Mouse (Mus musculus): ENCODE measurements around the gene Ptprcap. TPM values are rescaled to one million over a fixed set of nuclear protein-coding genes. Genes with fewer than 3 reads are reported as not detected.
"Not testable (repeated sequence)": the region's sequence is repeated elsewhere in the genome, so short reads cannot be mapped to it uniquely, and the experiment has no call there.

Ptprcap gene
- polyA plus RNA-seq, 1 experiment from 2014 or later = 0.68 TPM

- Histone ChIP-seq H3K9ac (no peak overlapping the region), H3K36me3 (replicated peaks; ENCODE audit: control insufficient read depth, insufficient read depth) (peaks cover 73% of the 10 kb centered on the region), H3K9me3 (ENCODE audit: control insufficient read depth, low read length) (no peaks in the 10 kb centered on the region), H3K27me3 (ENCODE audit: control insufficient read depth, insufficient read depth, low read length) (no peaks in the 10 kb centered on the region), H3K4me1 (replicated peaks; ENCODE audit: control insufficient read depth, insufficient read depth, low read length) (0 out of 2 replicates have a peak, but pooled peaks cover under 1% of the 10 kb centered on the region), H3K4me3 (replicated peaks; ENCODE audit: low read length) (no peak overlapping the region), H3K4me2 (replicated peaks) (no peak overlapping the region), H3K27ac (no peak overlapping the region)
- ATAC-seq (ENCODE audit: low FRiP score) = no peak
- WGBS = 97% methylated on average over 10 of the region's 10 CpGs
- no peak for DNase-seq (ENCODE audit: low spot score)
Measured at GRCm38 (mm10) chr19:4115144-4115543, 38.3 kb upstream of the Ptprcap start.

- Histone ChIP-seq H3K9me3 (ENCODE audit: control insufficient read depth, low read length) (no peaks in the 10 kb centered on the region), H3K4me1 (replicated peaks; ENCODE audit: control insufficient read depth, insufficient read depth, low read length) (peaks cover 8% of the 10 kb centered on the region), H3K27me3 (ENCODE audit: control insufficient read depth, insufficient read depth, low read length) (no peaks in the 10 kb centered on the region), H3K36me3 (replicated peaks; ENCODE audit: control insufficient read depth, insufficient read depth) (peaks cover 70% of the 10 kb centered on the region), H3K27ac (no peak overlapping the region), H3K4me3 (replicated peaks; ENCODE audit: low read length) (no peak overlapping the region), H3K4me2 (replicated peaks) (no peak overlapping the region), H3K9ac (no peak overlapping the region)
- DNase-seq (ENCODE audit: low spot score) (no peak), ATAC-seq (ENCODE audit: low FRiP score) (no peak)
- 85% methylated on average over 11 of the region's 11 CpGs for WGBS
Measured at GRCm38 (mm10) chr19:4115816-4116215, 37.6 kb upstream of the Ptprcap start.

GRCm38 (mm10) chr19:4117006-4117405 lies 36.4 kb upstream of the Ptprcap start:
- H3K4me1 ChIP-seq (replicated peaks; ENCODE audit: control insufficient read depth, insufficient read depth, low read length) = peaks cover 9% of the 10 kb centered on the region

GRCm38 (mm10) chr19:4118350-4118749 lies 35.1 kb upstream of the Ptprcap start:
- Histone ChIP-seq H3K27me3 (ENCODE audit: control insufficient read depth, insufficient read depth, low read length) (no peaks in the 10 kb centered on the region), H3K27ac (no peak overlapping the region), H3K4me3 (replicated peaks; ENCODE audit: low read length) (no peak overlapping the region), H3K9me3 (ENCODE audit: control insufficient read depth, low read length) (no peaks in the 10 kb centered on the region), H3K9ac (no peak overlapping the region), H3K36me3 (replicated peaks; ENCODE audit: control insufficient read depth, insufficient read depth) (peaks cover 45% of the 10 kb centered on the region), H3K4me2 (replicated peaks) (no peak overlapping the region), H3K4me1 (replicated peaks; ENCODE audit: control insufficient read depth, insufficient read depth, low read length) (peaks cover 9% of the 10 kb centered on the region)
- ATAC-seq (ENCODE audit: low FRiP score) (no peak), DNase-seq (ENCODE audit: low spot score) (no peak)
- WGBS = 94% methylated on average over 2 of the region's 2 CpGs

More at GRCm38 (mm10) chr19:4117006-4117405, 36.4 kb upstream of the Ptprcap start:
- WGBS = 97% methylated on average over 7 of the region's 7 CpGs
- Histone ChIP-seq H3K9ac (no peak overlapping the region), H3K4me3 (replicated peaks; ENCODE audit: low read length) (no peak overlapping the region), H3K27me3 (ENCODE audit: control insufficient read depth, insufficient read depth, low read length) (no peaks in the 10 kb centered on the region), H3K9me3 (ENCODE audit: control insufficient read depth, low read length) (no peaks in the 10 kb centered on the region), H3K36me3 (replicated peaks; ENCODE audit: control insufficient read depth, insufficient read depth) (peaks cover 59% of the 10 kb centered on the region), H3K4me2 (replicated peaks) (no peak overlapping the region), H3K27ac (no peak overlapping the region)
- ATAC-seq (ENCODE audit: low FRiP score) (no peak), DNase-seq (ENCODE audit: low spot score) (no peak)

- Histone ChIP-seq H3K36me3 (replicated peaks; ENCODE audit: control insufficient read depth, insufficient read depth) (peaks cover 30% of the 10 kb centered on the region), H3K4me3 (replicated peaks; ENCODE audit: low read length) (no peak overlapping the region), H3K27me3 (ENCODE audit: control insufficient read depth, insufficient read depth, low read length) (no peaks in the 10 kb centered on the region), H3K27ac (no peak overlapping the region), H3K4me1 (replicated peaks; ENCODE audit: control insufficient read depth, insufficient read depth, low read length) (peaks cover 9% of the 10 kb centered on the region), H3K9ac (no peak overlapping the region), H3K4me2 (replicated peaks) (no peak overlapping the region), H3K9me3 (ENCODE audit: control insufficient read depth, low read length) (no peaks in the 10 kb centered on the region)
- 89% methylated on average over 6 of the region's 6 CpGs for WGBS
- DNase-seq (ENCODE audit: low spot score) = no peak
- ATAC-seq (ENCODE audit: low FRiP score) = no peak
Measured at GRCm38 (mm10) chr19:4119716-4120487, 33.5 kb upstream of the Ptprcap start.

GRCm38 (mm10) chr19:4120496-4120895 lies 32.9 kb upstream of the Ptprcap start:
- Histone ChIP-seq H3K36me3 (replicated peaks; ENCODE audit: control insufficient read depth, insufficient read depth) (peaks cover 24% of the 10 kb centered on the region), H3K27me3 (ENCODE audit: control insufficient read depth, insufficient read depth, low read length) (no peaks in the 10 kb centered on the region), H3K4me2 (replicated peaks) (peak overlapping the region; percentile 37), H3K27ac (0 out of 2 replicates have a peak overlapping the region, but pooled peaks have one; percentile 76), H3K9me3 (ENCODE audit: control insufficient read depth, low read length) (no peaks in the 10 kb centered on the region), H3K4me1 (replicated peaks; ENCODE audit: control insufficient read depth, insufficient read depth, low read length) (peaks cover 9% of the 10 kb centered on the region), H3K4me3 (replicated peaks; ENCODE audit: low read length) (peak overlapping the region; percentile 33), H3K9ac (no peak overlapping the region)
- ATAC-seq (ENCODE audit: low FRiP score) (no peak), DNase-seq (ENCODE audit: low spot score) (no peak)
- 98% methylated on average over 2 of the region's 2 CpGs for WGBS

GRCm38 (mm10) chr19:4121097-4121805 lies 32.2 kb upstream of the Ptprcap start:
- peaks cover 9% of the 10 kb centered on the region for H3K4me1 ChIP-seq (replicated peaks; ENCODE audit: control insufficient read depth, insufficient read depth, low read length)
- no peaks in the 10 kb centered on the region for H3K27me3 ChIP-seq (ENCODE audit: control insufficient read depth, insufficient read depth, low read length)
- no peaks in the 10 kb centered on the region for H3K9me3 ChIP-seq (ENCODE audit: control insufficient read depth, low read length)
- H3K36me3 ChIP-seq (replicated peaks; ENCODE audit: control insufficient read depth, insufficient read depth) = peaks cover 16% of the 10 kb centered on the region
- ATAC-seq (ENCODE audit: low FRiP score) = peak; percentile 81
- DNase-seq (ENCODE audit: low spot score) = peak; percentile 98
- H3K9ac ChIP-seq = peak overlapping the region; percentile 48
- 4% methylated on average over 38 of the region's 38 CpGs for WGBS
- peak overlapping the region; percentile 33 for H3K4me3 ChIP-seq (replicated peaks; ENCODE audit: low read length)
- peak overlapping the region; percentile 37 for H3K4me2 ChIP-seq (replicated peaks)
- H3K27ac ChIP-seq = peak overlapping the region; percentile 76

- H3K9ac ChIP-seq; ATAC-seq (ENCODE audit: low FRiP score); H3K4me3 ChIP-seq (replicated peaks; ENCODE audit: low read length); H3K27me3 ChIP-seq (ENCODE audit: control insufficient read depth, insufficient read depth, low read length); H3K27ac ChIP-seq; H3K36me3 ChIP-seq (replicated peaks; ENCODE audit: control insufficient read depth, insufficient read depth); DNase-seq (ENCODE audit: low spot score); H3K9me3 ChIP-seq (ENCODE audit: control insufficient read depth, low read length): not testable (repeated sequence)
- H3K4me2 ChIP-seq (replicated peaks) = peak overlapping the region; percentile 33
- peaks cover 15% of the 10 kb centered on the region for H3K4me1 ChIP-seq (replicated peaks; ENCODE audit: control insufficient read depth, insufficient read depth, low read length)
- 60% methylated on average over 6 of the region's 6 CpGs for WGBS
Measured at GRCm38 (mm10) chr19:4121896-4122295, 31.5 kb upstream of the Ptprcap start.

Measured in hindbrain, embryonic 14.5 days (tissue).